Mouse (Mus musculus) 3T3-L1 (cell line): Measurements from ENCODE around the gene Alox8.

Experiments
- DNase-seq: peaks from one replicate; pipeline ENCODE4 v3.0.0-alpha.2; 2015; ENCODE audit warnings: low read depth, low spot score

Gene Alox8

GRCm38 (mm10) chr11:69180120-69180519 is 17.5 kb downstream of the Alox8 start:
- DNase-seq, result no peak

DNA sequence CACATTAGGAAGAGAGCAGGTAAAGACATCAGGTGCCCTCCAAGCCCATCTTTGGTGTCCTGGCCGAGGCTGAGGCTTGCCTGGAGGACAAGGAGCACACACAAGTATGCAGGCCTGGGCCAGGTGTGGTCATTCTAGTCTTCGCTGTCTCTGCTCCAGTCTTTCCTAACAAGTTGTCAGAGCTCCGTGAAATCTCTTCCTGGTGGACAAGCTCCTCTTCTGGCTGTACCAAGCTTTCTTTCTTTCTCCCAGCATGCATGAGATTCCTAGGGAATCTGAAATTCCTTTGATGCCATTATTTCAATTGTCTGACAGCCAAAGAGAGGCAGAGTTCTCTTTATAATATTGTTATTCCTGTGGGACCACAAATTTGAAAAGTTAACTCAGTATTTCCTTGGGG is 18.1 kb downstream of the Alox8 start:
- DNase-seq, result no peak

DNA sequence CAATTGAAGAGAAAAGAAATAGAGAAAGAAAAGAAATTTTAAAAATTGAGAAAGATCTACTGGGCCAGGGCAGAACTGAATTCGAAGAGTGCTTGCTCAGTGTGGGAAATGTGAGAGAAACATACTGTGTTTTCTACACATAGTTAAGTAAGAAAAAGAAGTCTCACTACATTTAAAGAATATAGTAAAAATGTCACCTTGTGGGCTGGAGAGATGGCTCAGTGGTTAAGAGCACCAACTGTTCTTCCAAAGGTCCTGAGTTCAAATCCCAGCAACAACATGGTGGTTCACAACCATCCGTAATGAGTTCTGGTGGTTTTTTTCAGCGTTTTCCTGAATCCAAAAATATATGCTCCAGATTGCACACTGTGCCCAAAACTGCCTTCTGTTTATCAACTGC is 19.1 kb downstream of the Alox8 start:
- DNase-seq, result no peak

- DNase-seq, result no peak
Observed at GRCm38 (mm10) chr11:69174722-69175121, 22.9 kb downstream of the Alox8 start.

DNA sequence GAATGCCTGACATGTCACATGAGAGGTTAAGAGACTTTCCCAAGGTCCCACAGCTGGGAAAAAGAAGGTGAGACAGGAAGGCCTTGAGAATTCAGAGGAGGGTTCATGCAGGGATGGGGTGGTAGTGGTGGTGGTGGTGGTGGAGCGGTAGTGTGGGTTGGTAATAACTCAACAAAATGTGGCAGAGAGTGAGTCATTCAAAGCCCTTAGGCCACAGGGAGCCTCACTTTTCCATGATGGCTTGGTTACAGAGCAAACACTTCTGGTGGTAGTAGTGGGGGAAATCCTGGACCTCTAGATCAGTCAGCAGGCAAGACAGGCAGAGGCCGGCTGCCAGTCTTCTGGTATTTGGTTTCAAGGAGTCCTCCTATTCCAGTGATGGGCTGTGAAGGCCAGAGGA is 25.0 kb downstream of the Alox8 start:
- peak; percentile 68 for DNase-seq

DNA sequence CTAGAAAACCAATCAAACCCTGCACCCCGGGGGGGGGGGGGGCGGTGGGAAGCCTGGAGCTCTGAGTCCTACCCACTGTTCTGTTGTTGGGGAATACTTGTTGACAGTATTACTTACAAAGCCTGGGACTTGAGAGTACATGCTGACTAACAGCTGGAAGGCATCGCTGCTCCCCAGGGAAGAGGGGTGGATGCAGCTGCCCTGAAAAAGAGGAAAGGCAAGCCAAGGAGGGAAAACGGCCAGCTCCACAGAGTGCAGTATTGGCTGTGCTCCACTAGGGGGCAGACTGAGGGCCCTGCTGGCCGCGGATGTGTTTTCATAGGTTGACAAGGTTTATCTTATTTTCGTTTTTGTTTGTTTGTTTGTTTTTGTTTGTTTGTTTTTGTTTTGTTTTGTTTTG is 26.0 kb downstream of the Alox8 start:
- DNase-seq, result peak; percentile 82

GRCm38 (mm10) chr11:69169313-69169712 is 28.3 kb downstream of the Alox8 start:
- no peak for DNase-seq

DNA sequence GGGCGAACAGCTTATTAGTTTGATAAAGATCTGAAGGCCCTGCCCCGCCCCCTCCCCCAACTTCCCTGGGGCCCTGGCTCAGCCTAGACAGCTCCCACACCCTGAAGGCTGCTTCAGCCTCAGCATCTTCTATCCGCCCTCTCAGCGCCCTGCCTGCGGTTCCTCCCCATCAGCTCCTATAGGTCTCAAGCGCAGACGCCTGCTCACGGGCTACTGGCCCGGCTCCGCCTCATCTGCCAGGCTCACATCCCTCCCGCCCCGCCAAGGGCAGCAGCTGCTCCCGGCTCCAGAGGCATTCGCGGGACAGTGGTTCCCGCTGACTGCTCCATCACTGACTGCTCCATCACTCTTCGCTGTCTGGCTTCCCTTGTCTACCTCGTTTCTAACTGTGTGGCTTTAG is 40.8 kb downstream of the Alox8 start, which contains the start of gene Alox12b:
Gene Alox12b, plus strand, starts transcription at position 190 of the 400 bp plus-strand sequence.
- DNase-seq, result no peak

DNA sequence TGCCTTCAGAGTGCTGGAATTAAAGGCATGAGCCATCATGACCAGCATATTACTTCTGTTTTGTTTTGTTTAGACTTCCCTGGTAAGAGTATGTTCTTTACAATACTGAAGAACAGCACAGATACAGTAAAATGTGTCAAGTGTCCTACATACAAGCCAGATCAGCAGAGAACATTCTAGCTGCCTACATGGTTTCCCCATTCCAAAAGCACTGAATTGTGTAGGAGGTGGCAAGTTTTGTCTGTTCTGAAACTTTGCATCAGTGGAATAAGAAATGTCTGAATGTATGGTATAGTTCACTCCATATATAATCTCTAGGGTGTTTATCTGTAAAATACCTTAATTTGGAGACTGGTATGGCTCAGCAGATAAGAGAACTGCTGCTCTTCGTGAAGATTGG is 42.3 kb downstream of the Alox8 start:
- DNase-seq, result no peak

DNA sequence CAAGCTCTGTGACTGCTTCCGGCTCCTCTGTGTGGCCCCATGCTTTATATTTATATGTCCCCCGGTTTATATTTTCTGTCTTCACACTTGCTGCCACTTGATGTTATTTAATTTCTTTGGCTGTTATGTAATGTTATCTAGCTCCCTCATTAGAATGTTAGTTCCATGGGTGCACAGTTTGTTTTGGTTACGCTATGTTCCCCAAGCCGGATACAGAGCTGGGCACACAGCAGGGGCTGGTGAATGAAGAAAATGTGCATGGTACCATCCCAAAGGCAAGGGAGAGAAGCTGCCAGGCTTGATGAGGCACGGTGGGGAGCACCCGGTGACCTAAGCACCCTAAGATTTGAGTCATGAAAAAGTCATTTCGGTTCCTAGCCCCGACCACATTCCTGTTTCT is 43.8 kb downstream of the Alox8 start:
- DNase-seq, result no peak

DNA sequence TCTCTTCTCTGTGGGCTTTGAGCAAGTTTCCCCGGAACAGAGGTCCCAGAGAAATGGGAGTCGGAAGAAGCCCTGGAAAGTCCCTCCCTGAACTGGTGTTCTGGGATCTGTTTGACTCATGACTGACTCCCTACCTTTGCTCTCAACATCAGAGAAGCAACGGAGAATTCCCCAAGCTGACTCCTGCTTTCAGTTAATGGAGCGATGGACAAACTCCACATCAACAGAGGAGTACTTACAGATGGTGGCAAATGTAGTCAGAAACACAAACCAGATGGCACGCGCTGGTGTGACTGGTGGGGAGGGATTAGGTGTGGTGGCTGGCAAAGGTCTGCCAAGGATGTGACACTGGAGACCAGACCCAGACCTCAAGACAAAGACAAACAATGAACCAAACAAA is 46.6 kb downstream of the Alox8 start:
- DNase-seq, result peak; percentile 15

DNA sequence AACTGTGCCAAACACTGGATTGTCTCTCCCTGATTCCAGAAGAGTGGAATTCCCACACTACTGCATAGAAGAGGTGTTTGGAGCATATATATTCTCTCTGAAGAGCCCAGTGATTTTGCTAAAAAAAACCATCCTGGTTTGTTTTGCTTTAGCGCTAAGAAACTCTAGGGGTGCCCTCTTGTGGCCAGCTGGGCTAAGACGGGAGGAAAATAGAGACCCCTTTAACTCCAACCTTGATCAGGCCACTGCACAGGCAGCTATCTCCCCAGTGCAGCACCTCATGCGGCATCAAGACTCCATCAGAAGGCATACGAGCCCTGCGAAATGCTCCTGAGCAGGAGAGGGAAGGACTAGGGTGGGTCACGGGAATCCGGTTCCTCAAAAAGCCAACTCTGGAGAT is 47.2 kb downstream of the Alox8 start:
- DNase-seq, result peak; percentile 71

- no peak for DNase-seq
Observed at GRCm38 (mm10) chr11:69149728-69150127, 47.9 kb downstream of the Alox8 start.

DNA sequence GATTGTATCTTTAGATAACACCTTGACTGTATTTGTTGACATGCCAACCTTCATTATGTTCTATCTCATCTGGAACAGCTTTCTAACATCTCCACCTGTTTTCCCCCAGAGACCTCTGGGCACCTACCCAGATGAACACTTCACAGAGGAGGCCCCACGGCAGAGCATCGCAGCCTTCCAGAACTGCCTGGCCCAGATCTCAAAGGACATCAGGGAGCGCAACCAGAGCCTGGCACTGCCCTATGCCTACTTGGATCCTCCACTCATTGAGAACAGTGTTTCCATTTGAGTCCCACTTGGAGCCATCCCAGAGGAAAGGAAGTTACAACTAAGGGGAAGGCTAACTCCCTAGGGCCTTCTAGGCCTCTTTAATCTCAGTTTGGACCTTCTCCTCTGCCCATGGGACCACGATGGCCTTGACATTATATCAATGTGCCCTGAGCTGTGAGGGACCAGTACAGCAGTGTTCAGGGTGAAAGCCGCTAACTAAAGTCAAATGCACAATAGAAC is 49.1 kb downstream of the Alox8 start:
- no peak for DNase-seq

DNA sequence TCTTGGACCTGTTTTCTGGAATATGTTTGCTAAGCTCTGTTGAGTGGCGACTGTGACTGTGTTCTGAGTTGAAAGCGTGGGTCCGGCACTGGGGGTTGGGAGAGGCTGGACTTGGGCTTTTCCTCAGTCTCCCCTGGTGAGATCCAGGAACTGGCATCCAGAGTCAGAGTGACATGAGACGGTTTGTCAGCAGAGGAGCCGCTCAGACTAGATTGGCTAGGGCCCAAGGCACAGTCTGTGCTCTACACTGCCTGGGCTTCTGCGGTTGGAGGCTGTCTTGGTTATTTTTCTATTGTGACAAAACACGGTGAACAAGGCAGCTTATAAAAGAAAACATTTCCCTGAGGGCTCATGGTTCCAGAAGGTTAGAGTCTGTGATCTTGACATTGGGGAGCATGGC is 50.1 kb downstream of the Alox8 start:
- DNase-seq, result no peak

DNA sequence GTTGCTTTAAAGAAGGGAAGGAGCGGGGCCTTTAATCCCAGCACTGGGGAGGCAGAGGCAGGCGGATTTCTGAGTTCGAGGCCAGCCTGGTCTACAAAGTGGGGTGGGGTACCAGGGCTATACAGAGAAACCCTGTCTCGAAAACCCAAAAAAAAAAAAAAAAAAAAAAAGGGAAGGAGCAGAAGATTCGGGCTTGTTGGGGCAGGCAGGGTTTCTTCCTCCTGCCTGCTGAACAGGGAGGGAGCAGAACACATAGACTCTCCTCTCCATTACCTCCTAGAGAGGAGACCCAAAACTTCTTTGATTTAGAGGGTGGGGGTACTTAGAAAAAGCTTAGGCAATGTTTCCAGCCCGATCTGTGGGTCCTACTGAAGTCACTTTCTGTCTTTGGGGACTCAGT is 62.3 kb downstream of the Alox8 start:
- DNase-seq, result no peak

GRCm38 (mm10) chr11:69134622-69134968 is 63.0 kb downstream of the Alox8 start:
- DNase-seq, result no peak
